Mouse (Mus musculus): ENCODE results near the gene Tex13c2.

The Tex13c2 gene

GRCm38 (mm10) chrX:42489446-42489845 is at the start of gene Tex13c2:
Tex13c2 (plus strand) TSS chrX:42489691.
- no peak for DNase-seq

GRCm38 (mm10) chrX:42450305-42450704 is 39.2 kb upstream of the Tex13c2 start:
- DNase-seq, result no peak

GRCm38 (mm10) chrX:42453001-42453400 is 36.5 kb upstream of the Tex13c2 start:
- DNase-seq, result no peak

- no peak for DNase-seq
These were observed 35.0 kb upstream of the Tex13c2 start for GRCm38 (mm10) chrX:42454533-42454932.

GRCm38 (mm10) chrX:42490336-42490735 is 845 bp downstream of the Tex13c2 start:
- DNase-seq, result no peak

GRCm38 (mm10) chrX:42500538-42500937 is 11.0 kb downstream of the Tex13c2 start:
- no peak for DNase-seq

- no peak for DNase-seq
These were observed 13.0 kb downstream of the Tex13c2 start, which contains the start of gene Sh2d1a for GRCm38 (mm10) chrX:42502291-42503043. Sh2d1a (plus strand) TSS chrX:42502453.

- no peak for DNase-seq
These were observed 21.6 kb downstream of the Tex13c2 start for GRCm38 (mm10) chrX:42511105-42511504.

GRCm38 (mm10) chrX:42512567-42512966 is 23.1 kb downstream of the Tex13c2 start:
- DNase-seq, result peak in 1 of 2 experiments; percentile 3

- DNase-seq, result no peak
These were observed 33.4 kb downstream of the Tex13c2 start for GRCm38 (mm10) chrX:42522868-42523267.

- no peak for DNase-seq
These were observed 41.2 kb downstream of the Tex13c2 start for GRCm38 (mm10) chrX:42530703-42531102.

- DNase-seq, result no peak
These were observed 50.7 kb downstream of the Tex13c2 start for GRCm38 (mm10) chrX:42540030-42540755.

GRCm38 (mm10) chrX:42540756-42541053 is 51.2 kb downstream of the Tex13c2 start:
- DNase-seq, result peak; percentile 32 to 40
